Mouse (Mus musculus): ENCODE measurements around the gene Tgfb1. TPM values are rescaled to one million over a fixed set of nuclear protein-coding genes. Genes with fewer than 3 reads are reported as not detected.

Tgfb1 gene
- 5.1 and 6.1 TPM in 2 replicates for polyA plus RNA-seq (2015; fragmentation: Nextera tagmentation; extraction: Ambion mirVana)

DNA sequence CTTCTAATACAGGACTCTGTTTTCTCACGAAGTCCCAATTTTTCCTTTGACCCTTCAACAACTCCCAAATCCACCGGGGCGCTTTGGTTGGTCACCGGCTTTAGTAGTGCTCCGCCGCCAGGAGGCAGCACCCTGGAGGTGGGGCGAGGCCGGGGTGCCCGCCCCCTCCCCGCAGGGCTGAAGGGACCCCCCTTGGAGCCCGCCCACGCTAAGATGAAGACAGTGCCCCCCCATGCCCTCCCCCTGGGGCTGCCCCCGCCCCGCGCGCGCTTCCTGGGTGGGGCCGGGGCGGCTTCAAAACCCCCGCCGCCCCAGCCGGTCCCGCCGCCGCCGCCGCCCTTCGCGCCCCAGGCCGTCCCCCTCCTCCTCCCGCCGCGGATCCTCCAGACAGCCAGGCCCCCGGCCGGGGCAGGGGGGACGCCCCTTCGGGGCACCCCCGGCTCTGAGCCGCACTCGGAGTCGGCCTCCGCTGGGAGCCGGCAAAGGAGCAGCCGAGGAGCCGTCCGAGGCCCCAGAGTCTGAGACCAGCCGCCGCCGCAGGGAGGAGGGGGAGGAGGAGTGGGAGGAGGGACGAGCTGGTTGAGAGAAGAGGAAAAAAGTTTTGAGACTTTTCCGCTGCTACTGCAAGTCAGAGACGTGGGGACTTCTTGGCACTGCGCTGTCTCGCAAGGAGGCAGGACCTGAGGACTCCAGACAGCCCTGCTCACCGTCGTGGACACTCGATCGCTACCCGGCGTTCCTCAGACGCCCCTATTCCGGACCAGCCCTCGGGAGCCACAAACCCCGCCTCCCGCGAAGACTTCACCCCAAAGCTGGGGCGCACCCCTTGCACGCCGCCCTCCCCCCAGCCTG lies at the start of gene Tgfb1:
Gene Tgfb1 (plus strand): TSS at position 323 of the 852 bp plus-strand sequence.
- H3K27ac ChIP-seq (ENCODE audit: low read depth): peak within 1 kb of the TSS; percentile 97
- H3K4me1 ChIP-seq (ENCODE audit: insufficient read depth): peaks cover 47% of the 10 kb centered on the region
- DNase-seq (peak; percentile 84), ATAC-seq (peak; percentile 35)
- under 1% methylated on average over 38 of the region's 69 CpGs for WGBS (ENCODE audit: insufficient replicate concordance)
- peak within 1 kb of the TSS; percentile 86 for H3K4me3 ChIP-seq (ENCODE audit: low read depth, low read length)
- no peaks in the 10 kb centered on the region for H3K27me3 ChIP-seq (ENCODE audit: insufficient read depth, low read length)
- peak; percentile 77 for TF ChIP-seq CTCF (IDR thresholded peaks at IDR 0.05; ENCODE audit: low read depth)
- no peak for TF ChIP-seq EP300 (IDR thresholded peaks at IDR 0.05; ENCODE audit: low read depth)
- H3K9ac ChIP-seq (replicated peaks): peak within 1 kb of the TSS; percentile 83
- H3K9me3 ChIP-seq (ENCODE audit: low read length): no peaks in the 10 kb centered on the region
- peak within 1 kb of the TSS; percentile 93 for H3K4me2 ChIP-seq (ENCODE audit: low read depth, low read length)
- peaks cover 4% of the 10 kb centered on the region; the same call in 1 of the 2 replicates for H3K36me3 ChIP-seq (replicated peaks; ENCODE audit: insufficient read depth, low read length)

- H3K4me2 ChIP-seq (ENCODE audit: low read depth, low read length): no peak overlapping the region
- 85% methylated on average over 5 of the region's 5 CpGs for WGBS (ENCODE audit: insufficient replicate concordance)
- H3K9ac ChIP-seq (replicated peaks): no peak overlapping the region
- no peaks in the 10 kb centered on the region for H3K9me3 ChIP-seq (ENCODE audit: low read length)
- ATAC-seq: no peak
- H3K4me3 ChIP-seq (ENCODE audit: low read depth, low read length): no peak overlapping the region
- no peak for DNase-seq
- no peaks in the 10 kb centered on the region for H3K27me3 ChIP-seq (ENCODE audit: insufficient read depth, low read length)
- TF ChIP-seq CTCF (IDR thresholded peaks at IDR 0.05; ENCODE audit: low read depth) (no peak), EP300 (IDR thresholded peaks at IDR 0.05; ENCODE audit: low read depth) (no peak)
- H3K27ac ChIP-seq (ENCODE audit: low read depth): peak overlapping the region; percentile 68
- peaks cover 45% of the 10 kb centered on the region for H3K36me3 ChIP-seq (replicated peaks; ENCODE audit: insufficient read depth, low read length)
- H3K4me1 ChIP-seq (ENCODE audit: insufficient read depth): peaks cover 5% of the 10 kb centered on the region; the same call in 1 of the 2 replicates
Observed at GRCm38 (mm10) chr7:25637099-25637498, 49.7 kb upstream of the Tgfb1 start.

- H3K9me3 ChIP-seq (ENCODE audit: low read length): no peaks in the 10 kb centered on the region
- H3K4me1 ChIP-seq (ENCODE audit: insufficient read depth): peaks cover 8% of the 10 kb centered on the region
- 86% methylated on average over 4 of the region's 4 CpGs for WGBS (ENCODE audit: insufficient replicate concordance)
- ATAC-seq (no peak), DNase-seq (no peak)
- no peak overlapping the region for H3K9ac ChIP-seq (replicated peaks)
- TF ChIP-seq CTCF (IDR thresholded peaks at IDR 0.05; ENCODE audit: low read depth) (no peak), EP300 (IDR thresholded peaks at IDR 0.05; ENCODE audit: low read depth) (no peak)
- no peak overlapping the region for H3K4me2 ChIP-seq (ENCODE audit: low read depth, low read length)
- no peak overlapping the region for H3K27ac ChIP-seq (ENCODE audit: low read depth)
- H3K27me3 ChIP-seq (ENCODE audit: insufficient read depth, low read length): no peaks in the 10 kb centered on the region
- H3K36me3 ChIP-seq (replicated peaks; ENCODE audit: insufficient read depth, low read length): peaks cover 28% of the 10 kb centered on the region
- H3K4me3 ChIP-seq (ENCODE audit: low read depth, low read length): no peak overlapping the region
Observed at GRCm38 (mm10) chr7:25639754-25640153, 47.0 kb upstream of the Tgfb1 start.

DNA sequence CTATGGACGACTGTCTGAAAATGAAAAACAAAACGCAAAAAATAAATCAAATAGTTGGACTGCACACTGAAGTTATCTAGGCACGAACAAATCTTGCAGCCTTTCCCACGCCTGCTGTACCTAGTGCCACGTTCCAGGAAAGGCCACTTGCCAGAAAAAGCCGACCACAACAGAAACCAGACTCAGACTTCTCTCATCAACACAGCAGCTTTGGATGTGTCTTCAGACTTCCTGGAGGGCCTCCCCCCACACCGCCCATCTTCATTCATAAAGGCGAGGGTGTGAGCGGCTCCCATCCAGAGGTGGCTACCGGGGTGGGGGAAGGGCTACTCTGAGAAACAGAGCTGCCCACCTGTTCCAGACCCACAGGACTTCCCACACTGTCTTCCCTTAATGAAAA lies 42.7 kb upstream of the Tgfb1 start:
- Histone ChIP-seq H3K27me3 (ENCODE audit: insufficient read depth, low read length) (no peaks in the 10 kb centered on the region), H3K4me2 (ENCODE audit: low read depth, low read length) (no peak overlapping the region), H3K27ac (ENCODE audit: low read depth) (no peak overlapping the region), H3K36me3 (replicated peaks; ENCODE audit: insufficient read depth, low read length) (peaks cover 12% of the 10 kb centered on the region; the same call in 1 of the 2 replicates), H3K9me3 (ENCODE audit: low read length) (no peaks in the 10 kb centered on the region), H3K4me1 (ENCODE audit: insufficient read depth) (peaks cover 13% of the 10 kb centered on the region; the same call in 1 of the 2 replicates), H3K4me3 (ENCODE audit: low read depth, low read length) (no peak overlapping the region), H3K9ac (replicated peaks) (no peak overlapping the region)
- DNase-seq (no peak), ATAC-seq (no peak)
- 42% methylated on average over 10 of the region's 10 CpGs for WGBS (ENCODE audit: insufficient replicate concordance)
- TF ChIP-seq EP300 (IDR thresholded peaks at IDR 0.05; ENCODE audit: low read depth) (no peak), CTCF (IDR thresholded peaks at IDR 0.05; ENCODE audit: low read depth) (no peak)

DNA sequence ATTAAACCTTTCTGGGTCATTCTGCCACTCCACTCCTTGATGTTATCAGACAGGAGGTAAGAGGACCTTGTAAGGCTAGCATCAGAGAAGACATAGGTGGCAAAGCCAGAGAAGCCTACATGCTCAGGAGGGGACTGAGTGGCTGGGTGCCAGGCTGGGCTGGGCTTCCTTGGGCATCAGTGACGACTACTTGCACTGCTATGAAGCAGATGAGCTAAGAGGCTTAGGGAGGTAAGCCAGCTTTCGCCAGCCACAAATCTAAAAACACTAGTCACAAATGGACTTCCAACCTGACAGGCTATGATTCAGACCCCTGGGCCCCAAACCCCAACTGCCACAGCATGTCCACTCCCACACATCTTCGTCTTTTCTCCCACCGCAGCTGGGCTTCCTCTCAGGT lies 42.2 kb upstream of the Tgfb1 start:
- TF ChIP-seq CTCF (IDR thresholded peaks at IDR 0.05; ENCODE audit: low read depth) (no peak), EP300 (IDR thresholded peaks at IDR 0.05; ENCODE audit: low read depth) (no peak)
- DNase-seq (no peak), ATAC-seq (no peak)
- WGBS (ENCODE audit: insufficient replicate concordance): 35% methylated on average over 4 of the region's 4 CpGs
- Histone ChIP-seq H3K9me3 (ENCODE audit: low read length) (no peaks in the 10 kb centered on the region), H3K4me3 (ENCODE audit: low read depth, low read length) (no peak overlapping the region), H3K9ac (replicated peaks) (no peak overlapping the region), H3K4me2 (ENCODE audit: low read depth, low read length) (no peak overlapping the region), H3K27me3 (ENCODE audit: insufficient read depth, low read length) (no peaks in the 10 kb centered on the region), H3K36me3 (replicated peaks; ENCODE audit: insufficient read depth, low read length) (peaks cover 12% of the 10 kb centered on the region; the same call in 1 of the 2 replicates), H3K4me1 (ENCODE audit: insufficient read depth) (peaks cover 18% of the 10 kb centered on the region), H3K27ac (ENCODE audit: low read depth) (no peak overlapping the region)

DNA sequence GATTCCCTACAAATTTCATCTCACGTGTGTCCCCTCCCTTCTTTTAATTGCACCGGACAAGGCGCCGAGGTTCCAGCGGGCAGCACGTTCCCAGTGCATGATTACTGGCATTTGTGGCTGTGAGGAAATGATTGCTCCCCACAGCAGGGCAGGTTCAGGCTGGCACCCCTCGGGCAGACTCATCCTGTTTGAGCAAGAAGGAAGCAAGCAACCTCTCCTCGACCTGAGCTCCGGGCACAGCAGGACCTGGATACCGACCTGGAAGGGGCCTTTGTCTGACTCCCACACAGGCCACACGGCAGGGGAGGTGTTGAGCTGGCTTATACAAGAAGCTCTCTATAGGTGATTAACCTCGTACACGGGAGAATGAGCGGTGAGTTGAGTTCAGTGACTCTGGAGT lies 41.7 kb upstream of the Tgfb1 start:
- peaks cover 12% of the 10 kb centered on the region; the same call in 1 of the 2 replicates for H3K36me3 ChIP-seq (replicated peaks; ENCODE audit: insufficient read depth, low read length)
- DNase-seq (no peak), ATAC-seq (no peak)
- 40% methylated on average over 14 of the region's 14 CpGs for WGBS (ENCODE audit: insufficient replicate concordance)
- H3K27me3 ChIP-seq (ENCODE audit: insufficient read depth, low read length): no peaks in the 10 kb centered on the region
- H3K9me3 ChIP-seq (ENCODE audit: low read length): no peaks in the 10 kb centered on the region
- no peak for TF ChIP-seq CTCF (IDR thresholded peaks at IDR 0.05; ENCODE audit: low read depth)
- no peak for TF ChIP-seq EP300 (IDR thresholded peaks at IDR 0.05; ENCODE audit: low read depth)
- no peak overlapping the region for H3K9ac ChIP-seq (replicated peaks)
- peaks cover 22% of the 10 kb centered on the region for H3K4me1 ChIP-seq (ENCODE audit: insufficient read depth)
- no peak overlapping the region for H3K4me2 ChIP-seq (ENCODE audit: low read depth, low read length)
- H3K27ac ChIP-seq (ENCODE audit: low read depth): no peak overlapping the region
- no peak overlapping the region for H3K4me3 ChIP-seq (ENCODE audit: low read depth, low read length)
